Mouse (Mus musculus) small intestine, adult 2 months (tissue): ENCODE data around the gene Stk32b.

Source experiments
- CTCF ChIP-seq: fragments of 200-500 bp; IDR thresholded peaks from 2 replicates; pipeline ENCODE4 v1.5.1; 2012; ENCODE audit warnings: low read depth, mild to moderate bottlenecking, control low read depth, inconsistent platforms, low read length, moderate library complexity, mixed read lengths; ENCODE audit not compliant: insufficient replicate concordance, insufficient read length; ENCODE audit errors: extremely low read depth
- POLR2A ChIP-seq: fragments of 200-500 bp; IDR thresholded peaks from 2 replicates; pipeline ENCODE4 v1.6.1; 2012; ENCODE audit warnings: low read depth, mild to moderate bottlenecking, control low read depth, inconsistent platforms, low read length, moderate library complexity

- no peak for TF ChIP-seq POLR2A
- TF ChIP-seq CTCF, result no peak
Observed at GRCm38 (mm10) chr5:37506880-37507519, 210.0 kb downstream of the Stk32b start.
